Mouse (Mus musculus) c-Kit-positive CD71-positive TER-119-negative erythroid progenitor cells, embryonic 14.5 days (primary cell): Measurements from ENCODE around the gene Cotl1.
A peak's percentile ranks its signal among the peaks of the same experiment; 100 is the strongest.

Experiments
- DNase-seq: peaks from one replicate; pipeline ENCODE4 v3.0.0-alpha.2; 2013; ENCODE audit warnings: low read depth

The Cotl1 gene

GRCm38 (mm10) chr8:119786871-119787270 is 53.5 kb downstream of the Cotl1 start:
- DNase-seq: no peak

- no peak for DNase-seq
These were observed 54.5 kb downstream of the Cotl1 start for GRCm38 (mm10) chr8:119785764-119786405.

DNA sequence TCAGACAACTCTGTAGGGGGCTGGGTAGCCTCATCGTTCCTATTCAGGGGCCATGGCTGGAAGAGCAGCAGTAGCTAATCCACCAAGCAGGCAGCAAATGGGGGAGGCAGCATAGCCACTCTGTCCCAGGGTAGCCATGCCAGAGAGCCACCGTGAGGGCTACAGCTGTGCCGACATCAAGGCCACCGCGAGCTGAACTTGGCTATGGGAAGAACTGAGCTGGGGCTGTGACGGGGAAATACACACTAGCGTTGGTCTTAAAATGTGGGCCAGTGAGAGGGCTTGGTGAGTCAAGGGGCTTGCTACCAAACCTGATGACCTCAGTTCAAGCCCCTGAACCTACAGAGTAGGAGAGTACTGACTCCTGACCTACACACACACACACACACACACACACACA is 55.7 kb downstream of the Cotl1 start:
- DNase-seq: no peak

GRCm38 (mm10) chr8:119784141-119784574 is 56.2 kb downstream of the Cotl1 start:
- no peak for DNase-seq

- no peak for DNase-seq
These were observed 56.8 kb downstream of the Cotl1 start for GRCm38 (mm10) chr8:119783579-119783978.

DNA sequence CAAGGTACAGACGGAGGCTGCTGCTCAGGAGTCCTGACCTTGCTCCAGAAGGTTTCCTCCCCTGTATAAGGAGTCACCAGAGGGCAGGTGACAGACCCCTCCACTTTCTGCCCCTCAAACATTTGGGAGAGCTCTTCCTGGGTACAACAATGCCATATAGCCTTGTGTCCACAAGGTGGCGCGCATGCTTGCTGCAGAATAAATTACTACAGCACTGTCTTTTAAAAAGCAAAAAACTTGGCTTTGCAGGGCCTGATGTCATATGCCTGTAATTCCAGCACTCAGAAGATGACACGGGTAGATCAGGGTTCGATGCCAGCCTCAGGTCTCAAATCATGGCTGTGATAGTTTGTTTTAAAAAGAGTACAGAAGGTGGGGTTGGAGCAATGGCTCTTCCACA is 57.6 kb downstream of the Cotl1 start:
- no peak for DNase-seq

DNA sequence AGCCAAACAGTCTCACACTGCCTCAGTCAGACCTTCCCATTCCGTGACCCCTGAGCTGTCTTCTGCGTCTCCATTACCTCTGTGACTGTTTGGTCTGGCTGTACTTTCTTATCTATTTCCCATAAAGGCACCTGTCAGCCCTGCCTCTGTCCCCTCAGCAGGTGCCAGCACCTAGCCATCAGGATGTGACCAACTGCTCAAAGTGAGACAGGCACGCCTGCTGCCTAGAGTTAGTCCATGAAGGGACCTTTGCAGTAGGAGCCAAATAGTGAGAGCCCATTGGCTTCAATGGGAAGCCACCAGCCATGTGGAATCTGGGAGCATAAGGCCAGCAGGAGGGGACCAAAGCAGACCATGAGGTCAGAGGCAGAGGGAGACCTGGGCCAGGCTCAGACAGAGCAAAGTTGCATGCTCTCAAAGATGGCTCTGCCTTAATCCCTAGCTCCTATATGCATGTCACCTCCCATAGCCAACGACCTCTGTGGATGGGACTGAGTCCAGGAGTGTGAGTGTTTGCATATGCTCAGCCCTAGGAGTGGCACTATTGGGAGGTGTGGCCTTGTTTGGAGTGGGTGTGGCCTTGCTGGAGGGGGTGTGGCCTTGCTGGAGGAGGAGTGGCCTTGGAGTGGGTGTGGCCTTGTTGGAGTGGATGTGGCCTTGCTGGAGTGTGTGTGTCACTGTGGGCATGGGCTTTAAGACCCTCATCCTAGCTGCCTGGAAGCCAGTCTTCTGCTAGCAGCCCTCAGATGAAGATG is 59.1 kb downstream of the Cotl1 start:
- no peak for DNase-seq

GRCm38 (mm10) chr8:119780402-119781049 is 59.8 kb downstream of the Cotl1 start:
- no peak for DNase-seq

GRCm38 (mm10) chr8:119779013-119779737 is 61.2 kb downstream of the Cotl1 start:
- DNase-seq: peak; percentile 74

GRCm38 (mm10) chr8:119778263-119778662 is 62.1 kb downstream of the Cotl1 start, which contains the start of gene Tldc1:
TSS of gene Tldc1 (minus strand) at chr8:119778416.
- DNase-seq: peak; percentile 99

GRCm38 (mm10) chr8:119777765-119778164 is 62.6 kb downstream of the Cotl1 start:
- DNase-seq: no peak

DNA sequence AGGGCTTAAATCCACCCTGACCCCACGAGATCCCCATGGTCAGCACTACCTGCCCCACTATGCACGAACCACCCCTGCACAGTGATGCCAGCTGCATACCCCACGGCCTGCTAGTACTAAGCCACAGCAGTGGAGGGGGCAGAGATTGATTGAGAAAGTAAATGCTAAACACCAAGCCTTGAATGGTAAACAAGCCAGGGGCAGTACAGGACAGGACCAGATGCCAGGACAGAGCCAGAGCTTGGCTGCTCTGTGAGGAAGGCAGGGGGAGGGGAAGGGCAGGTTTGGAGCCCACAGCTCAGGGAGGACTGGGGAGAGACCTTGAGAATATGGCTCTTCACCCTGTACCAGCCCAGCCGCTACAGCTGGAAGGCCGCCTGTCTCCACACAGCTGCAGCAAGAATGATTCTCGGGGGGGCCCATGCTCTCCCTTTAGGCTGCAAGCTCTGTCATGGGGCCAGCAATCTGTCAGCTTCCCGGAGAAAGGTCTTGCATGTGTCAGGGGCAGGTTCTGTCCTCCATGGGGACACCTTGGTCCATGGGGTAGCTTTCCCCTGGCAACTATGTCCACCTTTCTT is 63.6 kb downstream of the Cotl1 start:
- no peak for DNase-seq

DNA sequence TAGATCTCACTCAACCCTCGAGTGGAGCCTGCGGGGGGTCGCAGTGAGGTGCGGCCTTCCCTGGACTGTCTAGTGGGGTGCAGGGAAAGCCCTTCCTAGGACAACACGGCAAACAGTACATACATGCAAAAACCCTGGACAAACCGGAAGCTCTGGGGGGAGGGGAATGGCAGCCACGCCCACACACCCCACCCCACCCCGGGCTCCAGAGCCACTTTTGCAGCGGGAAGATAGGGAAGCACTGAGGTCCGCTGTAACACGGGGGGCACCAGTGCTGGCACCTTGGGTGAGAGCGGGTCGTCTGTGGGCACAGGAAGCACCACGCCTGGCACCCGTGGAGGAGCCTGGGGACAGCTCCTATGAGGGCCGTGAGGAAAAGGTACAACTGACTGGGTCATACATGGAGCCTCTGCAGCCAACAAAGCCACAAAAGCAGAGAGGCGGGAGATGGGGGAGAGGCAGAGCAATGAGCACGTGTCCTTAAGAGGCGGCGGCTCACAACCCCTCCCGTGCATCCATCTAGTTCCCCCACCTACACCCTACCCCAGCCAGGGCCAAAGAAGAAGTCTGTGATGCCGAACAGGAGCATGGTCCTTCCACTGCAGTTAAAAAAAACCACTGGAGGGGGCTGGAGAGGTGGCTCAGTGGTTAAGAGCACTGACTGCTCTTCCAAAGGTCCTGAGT is 74.4 kb downstream of the Cotl1 start:
- no peak for DNase-seq

DNA sequence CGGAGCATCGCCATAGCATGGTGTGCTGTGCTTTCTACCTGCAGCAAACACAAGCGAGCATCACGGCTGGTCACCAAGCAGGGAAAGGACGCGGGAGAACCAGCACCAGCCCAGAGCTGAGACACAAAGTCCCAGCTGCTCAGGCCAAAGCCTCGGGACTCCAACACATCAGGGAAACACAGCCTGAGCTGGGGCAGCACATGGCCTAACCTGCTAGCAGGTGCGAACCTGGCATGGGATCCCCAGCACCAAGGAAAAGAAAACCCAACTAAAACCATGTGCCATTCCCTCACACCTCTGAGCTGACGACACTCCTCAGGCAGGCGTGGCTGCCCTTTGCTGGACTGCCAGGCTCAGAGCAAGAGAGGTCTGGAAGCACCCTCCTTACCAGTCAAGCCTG is 75.0 kb downstream of the Cotl1 start:
- DNase-seq: no peak

DNA sequence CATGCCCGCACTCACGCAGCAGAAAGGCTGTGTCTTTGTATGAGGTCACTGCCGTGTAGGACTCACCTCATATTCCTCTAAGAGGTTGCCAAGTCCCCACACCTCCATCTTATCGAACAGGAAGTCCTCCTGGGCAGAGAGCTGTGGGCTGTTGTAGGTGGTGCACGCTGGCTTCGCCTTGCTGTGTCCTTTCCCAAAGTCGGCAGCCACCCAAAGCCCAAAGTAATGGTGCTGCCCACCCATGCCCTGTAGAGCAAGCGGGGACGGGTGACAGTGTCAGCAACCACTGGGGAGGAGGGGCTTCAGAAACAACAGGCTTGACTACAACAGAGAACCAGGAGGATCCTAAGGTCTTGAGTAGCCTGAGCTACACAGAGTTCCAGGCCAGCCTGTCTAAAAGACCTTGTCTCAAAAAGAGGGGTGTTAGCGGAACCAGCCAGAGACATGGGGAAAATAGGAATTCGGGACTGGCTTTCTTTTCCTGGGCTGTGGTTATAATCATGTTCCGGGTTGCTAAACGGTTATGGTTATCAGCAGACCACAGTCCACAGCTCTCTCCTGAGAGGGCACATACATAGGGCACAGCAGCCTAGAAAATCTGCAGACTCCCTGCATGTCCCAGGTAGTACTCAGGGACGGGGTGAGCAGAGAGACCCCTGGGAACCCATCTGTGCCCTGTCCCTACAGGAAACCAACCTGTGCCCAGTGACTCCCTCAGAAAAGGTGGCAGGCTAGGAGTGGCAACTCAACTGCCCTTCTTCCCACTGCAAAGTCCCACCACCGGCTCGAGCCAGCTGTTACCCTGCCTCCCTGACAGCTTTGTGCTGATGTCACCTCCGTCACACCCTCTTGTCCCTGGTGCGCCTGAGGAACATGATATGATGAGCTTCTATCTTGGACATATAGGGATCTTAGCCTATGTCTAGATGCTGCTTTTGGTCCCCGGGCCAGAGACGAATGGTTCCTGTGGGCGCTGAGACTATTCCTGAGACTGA is 77.8 kb downstream of the Cotl1 start:
- DNase-seq: no peak

DNA sequence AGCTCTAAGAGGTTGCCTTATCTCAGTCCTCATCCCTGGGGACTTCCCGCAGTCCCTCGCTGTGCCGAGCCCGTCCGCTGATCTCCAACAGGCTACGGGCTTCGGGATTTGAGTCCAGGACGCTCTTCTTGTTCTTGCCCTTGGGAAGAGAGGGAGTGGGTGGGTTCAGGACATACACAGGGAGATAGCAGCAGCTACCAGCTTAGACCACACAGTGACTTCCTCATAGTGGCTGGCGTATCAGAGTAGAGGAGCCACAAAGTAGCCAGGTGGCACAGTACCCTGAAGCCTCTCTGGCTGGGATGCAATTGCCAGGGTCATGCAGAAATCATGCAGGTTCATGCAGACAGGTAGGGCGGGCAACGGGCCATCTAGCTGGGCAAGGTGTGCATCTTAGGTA is 78.7 kb downstream of the Cotl1 start:
- no peak for DNase-seq
